Mouse (Mus musculus) megakaryocyte, embryonic 14.5 days (primary cell): ENCODE results near the gene St6galnac3. TPM values are rescaled to one million over a fixed set of nuclear protein-coding genes. Genes with fewer than 3 reads are reported as not detected.

Experiments used
- H3K27me3 ChIP-seq: replicated peaks from 2 replicates; pipeline ENCODE3; 2012; ENCODE audit warnings: inconsistent platforms
- H3K36me3 ChIP-seq: replicated peaks from 2 replicates; pipeline ENCODE3; 2012; ENCODE audit warnings: low read length, inconsistent platforms, mixed read lengths
- H3K4me1 ChIP-seq: 2 replicates; pipeline ENCODE4 v1.6.1; 2012; ENCODE audit warnings: inconsistent platforms
- H3K4me3 ChIP-seq: replicated peaks from 2 replicates; pipeline ENCODE3; 2012; ENCODE audit warnings: moderate library complexity, mild to moderate bottlenecking, inconsistent platforms
- H3K9me3 ChIP-seq: 2 replicates; pipeline ENCODE4 v1.6.1; 2012; ENCODE audit warnings: inconsistent platforms
- FLI1 ChIP-seq: IDR thresholded peaks from 2 replicates; pipeline ENCODE4 v1.6.1; 2012; ENCODE audit warnings: low read length, inconsistent platforms, mixed read lengths
- GATA1 ChIP-seq: IDR thresholded peaks from 3 replicates; pipeline ENCODE4 v1.6.1; 2012; ENCODE audit warnings: mixed read lengths, low read length, inconsistent platforms, borderline replicate concordance
- polyA plus RNA-seq: library from polyadenylated mRNA; stranded (reverse); fragments of >175 nt; gene quantifications from 2 replicates; pipeline ENCODE4 v1.2.3, GENCODE M21; 2012; ENCODE audit warnings: low replicate concordance; ENCODE audit not compliant: insufficient read depth

The St6galnac3 gene
- polyA plus RNA-seq, 1 experiment = 0.04 TPM

DNA sequence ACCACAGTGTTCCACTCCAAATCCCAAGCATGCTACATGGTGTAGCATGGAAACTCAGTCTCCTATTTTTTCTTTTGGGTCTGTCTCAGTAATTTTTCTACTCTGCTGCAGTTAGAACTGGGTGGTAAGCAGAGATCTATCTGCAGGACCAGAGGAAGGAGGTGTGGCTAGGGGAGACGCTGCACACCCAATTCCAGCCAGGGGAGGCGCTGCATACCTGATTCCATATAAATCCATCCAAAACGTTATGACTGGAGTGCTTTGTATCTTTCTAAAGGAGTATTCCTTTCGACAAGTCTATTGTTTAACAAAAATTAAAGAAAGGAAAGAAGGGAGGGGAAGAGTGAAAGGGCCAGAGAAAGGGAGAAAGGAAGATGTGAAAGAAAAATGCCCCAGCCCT, 476.9 kb downstream of the St6galnac3 start:
- H3K9me3 ChIP-seq = no peaks in the 10 kb centered on the region
- peaks cover 8% of the 10 kb centered on the region for H3K27me3 ChIP-seq
- TF ChIP-seq FLI1 = no peak
- peaks cover 4% of the 10 kb centered on the region; the same call in 1 of the 2 replicates for H3K4me1 ChIP-seq
- no peaks in the 10 kb centered on the region for H3K36me3 ChIP-seq
- H3K4me3 ChIP-seq = no peak overlapping the region

DNA sequence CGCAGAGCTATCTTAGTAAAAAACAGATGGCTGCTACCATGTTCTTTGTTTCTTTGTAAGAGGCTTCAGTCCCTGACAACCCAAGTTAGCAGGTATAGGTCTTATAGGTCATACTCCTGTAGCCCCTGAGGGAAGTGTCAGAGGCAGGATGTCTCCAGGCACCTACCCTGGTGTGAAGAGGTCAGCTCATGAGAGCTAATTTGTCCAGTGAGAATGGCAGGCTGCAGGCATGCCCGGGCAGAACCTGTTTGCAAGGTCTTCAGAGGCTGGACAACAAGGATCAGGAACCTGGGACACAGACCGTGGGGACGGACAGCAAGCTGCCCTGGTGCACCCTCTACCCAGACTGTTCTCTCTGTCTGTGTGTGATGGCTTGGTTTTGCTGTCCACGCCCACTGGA, 482.4 kb downstream of the St6galnac3 start:
- Histone ChIP-seq H3K36me3 (no peaks in the 10 kb centered on the region), H3K27me3 (peaks cover 36% of the 10 kb centered on the region), H3K4me1 (peaks cover 15% of the 10 kb centered on the region), H3K9me3 (no peaks in the 10 kb centered on the region), H3K4me3 (no peak overlapping the region)
- no peak for TF ChIP-seq GATA1
- TF ChIP-seq FLI1 = no peak

- Histone ChIP-seq H3K36me3 (no peaks in the 10 kb centered on the region), H3K4me1 (peaks cover 15% of the 10 kb centered on the region), H3K4me3 (no peak overlapping the region), H3K27me3 (peaks cover 41% of the 10 kb centered on the region), H3K9me3 (no peaks in the 10 kb centered on the region)
- TF ChIP-seq FLI1 (no peak), GATA1 (no peak)
Measured at GRCm38 (mm10) chr3:153241134-153241533, 483.8 kb downstream of the St6galnac3 start.

- no peak overlapping the region for H3K4me3 ChIP-seq
- peaks cover 41% of the 10 kb centered on the region for H3K27me3 ChIP-seq
- no peaks in the 10 kb centered on the region for H3K9me3 ChIP-seq
- H3K4me1 ChIP-seq = peaks cover 15% of the 10 kb centered on the region
- TF ChIP-seq GATA1 = no peak
- TF ChIP-seq FLI1 = no peak
- H3K36me3 ChIP-seq = no peaks in the 10 kb centered on the region
Measured at GRCm38 (mm10) chr3:153240366-153240765, 484.6 kb downstream of the St6galnac3 start.

GRCm38 (mm10) chr3:153238381-153238780, 486.6 kb downstream of the St6galnac3 start:
- Histone ChIP-seq H3K4me3 (no peak overlapping the region), H3K27me3 (peaks cover 38% of the 10 kb centered on the region), H3K4me1 (peaks cover 15% of the 10 kb centered on the region), H3K36me3 (no peaks in the 10 kb centered on the region), H3K9me3 (no peaks in the 10 kb centered on the region)
- TF ChIP-seq FLI1 (no peak), GATA1 (no peak)

- peaks cover 12% of the 10 kb centered on the region for H3K4me1 ChIP-seq
- TF ChIP-seq FLI1 (no peak), GATA1 (no peak)
- H3K27me3 ChIP-seq = peaks cover 27% of the 10 kb centered on the region
- no peaks in the 10 kb centered on the region for H3K9me3 ChIP-seq
- no peaks in the 10 kb centered on the region for H3K36me3 ChIP-seq
- H3K4me3 ChIP-seq = no peak overlapping the region
Measured at GRCm38 (mm10) chr3:153236262-153236661, 488.7 kb downstream of the St6galnac3 start.

GRCm38 (mm10) chr3:153222611-153223402, 502.2 kb downstream of the St6galnac3 start:
- TF ChIP-seq GATA1 = no peak
- TF ChIP-seq FLI1 = no peak
- Histone ChIP-seq H3K4me3 (no peak overlapping the region), H3K36me3 (no peaks in the 10 kb centered on the region), H3K9me3 (no peaks in the 10 kb centered on the region), H3K27me3 (no peaks in the 10 kb centered on the region), H3K4me1 (no peaks in the 10 kb centered on the region)

DNA sequence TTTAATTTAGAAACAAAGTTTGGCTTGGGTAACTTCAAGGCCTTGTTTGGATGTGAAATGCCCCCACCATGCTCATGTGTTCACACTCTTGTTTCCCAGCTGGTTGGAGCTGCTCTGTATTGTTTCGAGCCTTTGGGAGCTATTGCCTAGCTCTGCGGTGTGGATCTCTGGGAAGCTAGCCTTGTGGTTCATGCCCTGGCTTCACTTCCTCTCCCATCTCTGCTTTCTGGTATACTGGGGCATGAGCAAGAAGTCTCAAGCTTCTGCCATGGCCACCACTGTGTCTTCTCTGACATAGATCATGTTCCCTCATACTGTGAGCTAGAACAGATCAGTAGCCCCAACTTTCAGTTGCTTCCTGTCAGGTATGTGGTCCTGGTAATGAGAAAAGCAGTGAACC, 505.6 kb downstream of the St6galnac3 start:
- no peaks in the 10 kb centered on the region for H3K36me3 ChIP-seq
- no peaks in the 10 kb centered on the region for H3K27me3 ChIP-seq
- H3K9me3 ChIP-seq = peaks cover 17% of the 10 kb centered on the region
- H3K4me3 ChIP-seq = no peak overlapping the region
- TF ChIP-seq FLI1 = no peak
- TF ChIP-seq GATA1 = no peak
- no peaks in the 10 kb centered on the region for H3K4me1 ChIP-seq

GRCm38 (mm10) chr3:153208186-153208585, 516.8 kb downstream of the St6galnac3 start:
- TF ChIP-seq GATA1 = no peak
- no peak for TF ChIP-seq FLI1
- H3K4me1 ChIP-seq = no peaks in the 10 kb centered on the region
- H3K27me3 ChIP-seq = no peaks in the 10 kb centered on the region
- no peak overlapping the region for H3K4me3 ChIP-seq
- H3K9me3 ChIP-seq = peaks cover 4% of the 10 kb centered on the region; the same call in 1 of the 2 replicates
- no peaks in the 10 kb centered on the region for H3K36me3 ChIP-seq

- H3K27me3 ChIP-seq = no peaks in the 10 kb centered on the region
- no peaks in the 10 kb centered on the region for H3K36me3 ChIP-seq
- no peak overlapping the region for H3K4me3 ChIP-seq
- no peaks in the 10 kb centered on the region for H3K4me1 ChIP-seq
- no peaks in the 10 kb centered on the region for H3K9me3 ChIP-seq
- no peak for TF ChIP-seq GATA1
- TF ChIP-seq FLI1 = no peak
Measured at GRCm38 (mm10) chr3:153204046-153204445, 520.9 kb downstream of the St6galnac3 start.

DNA sequence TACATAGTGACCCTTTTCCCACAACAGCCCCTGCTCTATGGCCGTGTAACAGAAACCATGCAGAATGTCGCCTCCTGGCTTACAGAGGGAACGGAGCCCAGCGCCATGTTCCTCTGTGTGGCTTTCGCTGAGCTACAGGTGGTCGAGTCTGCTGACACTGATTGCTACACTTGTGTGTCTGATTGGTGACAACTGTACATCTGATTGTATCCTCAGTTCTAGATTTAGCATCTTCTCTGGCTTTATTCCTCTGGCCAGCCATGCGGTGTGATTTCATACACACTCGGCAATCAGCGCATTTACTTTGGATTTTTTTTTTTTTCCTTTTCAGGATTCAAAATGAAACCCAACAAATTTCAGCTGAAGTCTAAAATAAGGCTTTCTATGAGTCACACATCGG, 523.1 kb downstream of the St6galnac3 start:
- Histone ChIP-seq H3K36me3 (no peaks in the 10 kb centered on the region), H3K4me1 (no peaks in the 10 kb centered on the region), H3K4me3 (no peak overlapping the region), H3K27me3 (no peaks in the 10 kb centered on the region), H3K9me3 (no peaks in the 10 kb centered on the region)
- TF ChIP-seq FLI1 = no peak
- no peak for TF ChIP-seq GATA1
